Mouse (Mus musculus) kidney, postnatal 4 days (tissue): ENCODE data around the gene Mul1.
A peak's percentile ranks its signal among the peaks of the same experiment; 100 is the strongest.

Source experiments
- DNase-seq, 2 experiments: peaks; one replicate each; pipeline ENCODE4 v3.0.0; 2021; ENCODE audit warnings: mixed read lengths in 2 of 2

Mul1 gene

DNA sequence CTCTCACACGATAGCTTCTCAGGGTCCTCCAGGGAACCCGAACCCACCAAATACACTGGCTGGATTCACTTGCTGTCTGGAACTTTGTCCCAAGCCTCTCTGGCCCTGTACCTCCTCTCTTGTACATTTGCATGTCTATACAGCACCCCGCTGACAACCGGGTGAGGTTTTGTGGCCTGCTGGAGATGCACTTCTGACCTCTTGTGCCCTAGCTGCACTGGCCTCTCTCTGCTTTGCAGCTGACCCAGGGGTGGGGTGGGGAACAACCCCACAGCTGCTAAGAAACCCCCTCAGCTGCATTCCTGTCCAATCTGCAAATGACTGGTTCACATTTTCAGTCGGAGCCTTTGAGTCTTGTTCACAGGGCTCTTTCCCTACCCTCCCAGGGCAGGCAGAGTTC lies 10.5 kb downstream of the Mul1 start:
- DNase-seq = no peak

DNA sequence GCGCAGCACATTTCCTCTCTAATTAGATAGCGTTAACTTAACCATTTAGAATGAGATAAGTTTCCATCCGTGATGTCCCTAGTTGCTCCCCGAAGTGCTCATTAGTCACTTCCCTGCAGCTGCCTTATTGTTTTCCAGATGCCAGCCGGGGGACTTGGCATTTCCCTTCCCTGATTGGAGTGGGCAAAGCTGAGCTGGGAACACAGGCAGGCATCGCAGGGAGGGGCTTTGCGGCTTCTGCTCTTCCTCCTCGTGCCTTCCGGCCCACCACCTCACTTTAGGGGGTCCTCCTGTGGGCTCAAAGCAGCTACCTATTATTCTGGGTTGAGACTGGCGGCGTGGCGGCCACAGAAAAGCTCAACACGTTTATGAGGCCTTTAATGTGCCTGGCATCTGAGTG lies 12.5 kb downstream of the Mul1 start:
- DNase-seq = no peak

DNA sequence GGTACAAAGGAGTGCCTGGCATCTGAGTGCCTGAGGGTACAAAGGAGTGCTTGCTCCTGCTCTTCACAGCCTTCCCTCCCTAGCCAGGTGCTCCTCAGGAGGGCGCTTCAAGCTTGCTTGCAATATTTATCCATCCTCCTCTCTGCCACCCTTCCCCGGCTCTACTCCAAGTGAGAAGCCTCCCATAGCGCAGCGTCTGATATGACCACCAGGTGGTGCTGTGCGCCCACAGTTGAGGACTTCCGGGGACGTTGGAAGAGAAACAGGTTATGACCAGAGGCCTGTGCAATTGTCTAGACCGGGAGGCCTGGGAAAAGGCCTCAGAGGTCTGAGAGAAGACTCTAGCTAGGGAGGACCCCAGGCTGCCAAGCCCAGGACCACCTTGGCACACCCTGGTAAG lies 12.9 kb downstream of the Mul1 start:
- peak; percentile 94 for DNase-seq

- no peak for DNase-seq
Observed at GRCm38 (mm10) chr4:138447827-138448602, 13.5 kb downstream of the Mul1 start.

- DNase-seq = no peak
Observed at GRCm38 (mm10) chr4:138448872-138449615, 14.6 kb downstream of the Mul1 start.

- no peak for DNase-seq
Observed at GRCm38 (mm10) chr4:138449636-138450314, 15.3 kb downstream of the Mul1 start.

DNA sequence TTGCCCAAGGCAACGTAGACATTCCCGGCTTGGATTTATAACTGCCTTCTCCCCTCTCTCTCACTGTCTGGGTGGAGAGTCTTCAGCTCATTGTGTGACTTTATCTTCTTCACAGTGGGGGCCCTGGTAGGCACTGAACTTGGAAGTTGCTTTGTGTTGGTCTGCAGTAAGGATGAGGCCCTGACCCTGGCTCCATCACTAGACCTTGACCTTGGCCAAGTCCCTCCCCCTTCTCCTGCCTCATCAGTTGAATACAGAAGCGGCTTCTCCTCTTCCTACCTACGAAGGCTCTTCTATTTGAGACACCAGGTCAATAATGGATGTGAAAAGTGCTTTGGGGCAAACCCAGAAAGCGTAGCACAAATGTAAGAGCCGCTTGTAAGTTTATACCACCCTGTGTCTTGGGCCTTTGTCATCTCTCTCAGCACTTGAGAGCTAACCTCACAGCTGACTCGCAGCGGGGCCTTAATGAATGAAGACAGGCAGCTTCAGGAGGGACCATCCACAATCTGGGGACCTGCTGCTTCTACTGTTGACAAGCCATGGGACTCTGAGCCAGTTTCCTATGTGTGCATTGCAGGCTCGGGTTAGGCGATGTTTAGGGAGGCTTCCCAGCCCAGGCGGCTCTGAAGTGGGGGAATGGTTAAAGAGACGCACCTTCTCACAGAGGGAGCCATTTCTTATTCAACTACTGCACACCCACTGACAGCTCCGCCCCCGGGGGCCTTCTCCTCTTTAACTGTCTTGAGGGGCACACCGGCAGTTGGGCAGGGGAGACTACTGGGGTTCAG lies 18.0 kb downstream of the Mul1 start:
- no peak for DNase-seq

GRCm38 (mm10) chr4:138453097-138453752 lies 18.8 kb downstream of the Mul1 start:
- DNase-seq = no peak

GRCm38 (mm10) chr4:138453753-138454570 lies 19.5 kb downstream of the Mul1 start, which contains the start of gene Camk2n1:
Camk2n1 (plus strand) TSS chr4:138454314.
- DNase-seq = peak; percentile 88 to 93

- peak; percentile 82 to 89 for DNase-seq
Observed at GRCm38 (mm10) chr4:138454571-138455140, 20.2 kb downstream of the Mul1 start.

DNA sequence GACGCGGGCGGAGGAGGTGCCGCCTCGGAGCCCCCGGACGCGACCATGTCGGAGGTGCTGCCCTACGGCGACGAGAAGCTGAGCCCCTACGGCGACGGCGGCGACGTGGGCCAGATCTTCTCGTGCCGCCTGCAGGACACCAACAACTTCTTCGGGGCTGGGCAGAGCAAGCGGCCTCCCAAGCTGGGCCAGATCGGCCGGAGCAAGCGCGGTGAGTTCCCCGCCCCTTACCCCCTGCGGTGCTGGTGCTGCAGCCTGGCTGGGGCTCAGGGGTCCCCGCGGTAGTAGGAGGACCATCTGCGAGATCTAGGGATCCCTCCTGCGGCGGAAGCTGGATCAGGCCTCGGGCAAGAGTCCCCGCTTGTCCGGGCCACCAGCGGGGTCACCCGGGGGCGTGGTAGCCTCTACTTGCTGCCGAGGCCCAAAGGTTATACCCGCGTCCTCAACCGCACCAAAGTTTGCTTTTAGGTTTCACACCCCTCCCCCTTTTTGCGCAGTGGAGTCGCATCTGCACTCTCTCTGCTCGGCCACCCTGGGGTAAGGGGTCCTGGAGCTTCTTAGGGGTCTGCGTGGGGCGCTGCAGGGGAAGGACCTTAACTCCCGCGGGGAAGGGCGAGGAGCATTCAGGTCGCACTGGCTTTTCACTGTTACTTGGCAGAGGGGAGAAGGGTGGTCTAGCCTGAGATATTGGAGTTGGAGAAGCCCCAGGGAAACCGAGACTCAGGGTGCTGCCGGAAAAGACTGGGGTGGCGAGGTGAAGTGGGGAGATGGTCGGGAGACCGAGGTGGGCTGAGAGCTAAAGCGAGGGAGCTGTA lies 20.9 kb downstream of the Mul1 start:
- DNase-seq = peak; percentile 74 to 83

GRCm38 (mm10) chr4:138455956-138456341 lies 21.5 kb downstream of the Mul1 start:
- peak; percentile 59 to 67 for DNase-seq

- DNase-seq = no peak
Observed at GRCm38 (mm10) chr4:138456536-138456935, 22.1 kb downstream of the Mul1 start.

- no peak for DNase-seq
Observed at GRCm38 (mm10) chr4:138457091-138457490, 22.6 kb downstream of the Mul1 start.

GRCm38 (mm10) chr4:138458171-138458570 lies 23.7 kb downstream of the Mul1 start:
- no peak for DNase-seq

GRCm38 (mm10) chr4:138458735-138459440 lies 24.4 kb downstream of the Mul1 start:
- peak in 1 of 2 experiments; percentile 51 for DNase-seq

- DNase-seq = peak; percentile 61 to 77
Observed at GRCm38 (mm10) chr4:138459775-138460174, 25.3 kb downstream of the Mul1 start.

GRCm38 (mm10) chr4:138460910-138461309 lies 26.4 kb downstream of the Mul1 start:
- DNase-seq = peak in 1 of 2 experiments; percentile 47

GRCm38 (mm10) chr4:138461471-138461870 lies 27.0 kb downstream of the Mul1 start:
- DNase-seq = no peak
